Mouse (Mus musculus): ENCODE measurements around the gene Phf2.

- TF ChIP-seq CTCF (IDR thresholded peaks at IDR 0.05; ENCODE audit: low read depth) (no peak), EP300 (IDR thresholded peaks at IDR 0.05; ENCODE audit: low read depth) (no peak)
Measured at GRCm38 (mm10) chr13:48864673-48865356, 6.1 kb downstream of the Phf2 start.
